Mouse (Mus musculus) ovary, postnatal 10 days (tissue): Measurements from ENCODE around the gene Clcc1.
"Not testable (repeated sequence)": the region's sequence is repeated elsewhere in the genome, so short reads cannot be mapped to it uniquely, and the experiment has no call there.

Source experiments
- DNase-seq: peaks from one replicate; pipeline ENCODE4 v3.0.0; 2022; ENCODE audit warnings: low spot score

Clcc1 gene

GRCm38 (mm10) chr3:108653710-108654379, at the start of gene Clcc1:
Clcc1 (plus strand) TSS chr3:108653913.
- peak; percentile 95 for DNase-seq

- no peak for DNase-seq
Measured at GRCm38 (mm10) chr3:108608906-108609305, 44.8 kb upstream of the Clcc1 start.

- no peak for DNase-seq
Measured at GRCm38 (mm10) chr3:108634761-108635160, 19.0 kb upstream of the Clcc1 start.

- no peak for DNase-seq
Measured at GRCm38 (mm10) chr3:108639412-108639811, 14.3 kb upstream of the Clcc1 start.

- no peak for DNase-seq
Measured at GRCm38 (mm10) chr3:108640998-108641397, 12.7 kb upstream of the Clcc1 start.

- DNase-seq = no peak
Measured at GRCm38 (mm10) chr3:108644856-108645255, 8.9 kb upstream of the Clcc1 start.

- no peak for DNase-seq
Measured at GRCm38 (mm10) chr3:108646036-108646435, 7.7 kb upstream of the Clcc1 start.

GRCm38 (mm10) chr3:108647681-108648080, 6.0 kb upstream of the Clcc1 start:
- DNase-seq = not testable (repeated sequence)

- no peak for DNase-seq
Measured at GRCm38 (mm10) chr3:108652866-108653642, 659 bp upstream of the Clcc1 start.

GRCm38 (mm10) chr3:108654566-108654965, 853 bp downstream of the Clcc1 start:
- DNase-seq = no peak

GRCm38 (mm10) chr3:108655486-108655885, 1.8 kb downstream of the Clcc1 start:
- DNase-seq = no peak

GRCm38 (mm10) chr3:108658612-108659011, 4.9 kb downstream of the Clcc1 start:
- no peak for DNase-seq

- DNase-seq = no peak
Measured at GRCm38 (mm10) chr3:108660941-108661340, 7.2 kb downstream of the Clcc1 start.

- no peak for DNase-seq
Measured at GRCm38 (mm10) chr3:108676616-108677015, 22.9 kb downstream of the Clcc1 start.

GRCm38 (mm10) chr3:108681004-108681403, 27.3 kb downstream of the Clcc1 start:
- DNase-seq = no peak

- not testable (repeated sequence) for DNase-seq
Measured at GRCm38 (mm10) chr3:108683597-108683996, 29.9 kb downstream of the Clcc1 start.

GRCm38 (mm10) chr3:108685701-108686100, 32.0 kb downstream of the Clcc1 start:
- no peak for DNase-seq

GRCm38 (mm10) chr3:108689015-108689441, 35.3 kb downstream of the Clcc1 start:
- DNase-seq = no peak

GRCm38 (mm10) chr3:108689446-108689845, 35.7 kb downstream of the Clcc1 start:
- no peak for DNase-seq

GRCm38 (mm10) chr3:108689979-108690378, 36.3 kb downstream of the Clcc1 start:
- no peak for DNase-seq

GRCm38 (mm10) chr3:108694321-108694720, 40.6 kb downstream of the Clcc1 start:
- no peak for DNase-seq

- DNase-seq = no peak
Measured at GRCm38 (mm10) chr3:108698662-108699061, 44.9 kb downstream of the Clcc1 start.

GRCm38 (mm10) chr3:108699786-108700185, 46.1 kb downstream of the Clcc1 start:
- no peak for DNase-seq
